ENCODE assay signal across 14 mouse cellular contexts in genomic region chr13:57142851-57143250, GRCm38 (mm10).
DNase-seq lines count a peak whose midpoint lies in the region; ATAC-seq lines count a peak whose summit lies in the region.
"Had no signal": no experiment of that assay in that cellular context is flagged by ENCODE, and none has a peak within 500 bp of the region (broad histone marks: within the 10 kb centered on the region; RNA-seq: fewer than 3 reads in every experiment).

No protein-coding gene starts in this region.

- no peak overlapping the region for H3K9ac ChIP-seq in hindbrain, embryonic 12.5 days
- H3K9ac ChIP-seq: embryonic facial prominence, embryonic 15.5 days; limb, embryonic 15.5 days had no signal

- no peaks in the 10 kb centered on the region for H3K27me3 ChIP-seq in hindbrain, embryonic 12.5 days
- H3K27me3 ChIP-seq: embryonic facial prominence, embryonic 15.5 days; limb, embryonic 15.5 days had no signal

- DNase-seq in adrenal gland, postnatal 10 days, result peak; percentile 31
- no peak for DNase-seq in adrenal gland, adult 8-10 months
- DNase-seq in lung, postnatal 10 days, result peak; percentile 27
- DNase-seq in lung, adult 18-20 months, result no peak
- peak; percentile 5 for DNase-seq in cerebellum, adult 11-12 months
- DNase-seq in retina, embryonic 14.5 days (ENCODE audit: low spot score), result peak; percentile 31
- DNase-seq in frontal cortex, postnatal 25 days (ENCODE audit: low spot score in 2 of 2), result no peak
- DNase-seq: heart, postnatal 14 days; kidney, adult 18-20 months; lung, postnatal 36 days had no signal

- H3K4me2 ChIP-seq in hindbrain, embryonic 12.5 days (replicated peaks), result no peak overlapping the region
- H3K4me2 ChIP-seq: embryonic facial prominence, embryonic 15.5 days; limb, embryonic 15.5 days had no signal

- H3K36me3 ChIP-seq in hindbrain, embryonic 12.5 days, result no peaks in the 10 kb centered on the region
- H3K36me3 ChIP-seq: embryonic facial prominence, embryonic 15.5 days; limb, embryonic 15.5 days had no signal

- H3K4me1 ChIP-seq in hindbrain, embryonic 12.5 days, result peaks cover 17% of the 10 kb centered on the region

- 69% methylated on average over 5 of the region's 5 CpGs for WGBS in hindbrain, embryonic 12.5 days

- no peaks in the 10 kb centered on the region for H3K9me3 ChIP-seq in hindbrain, embryonic 12.5 days (replicated peaks)
- H3K9me3 ChIP-seq: embryonic facial prominence, embryonic 15.5 days; limb, embryonic 15.5 days had no signal

- ATAC-seq in hindbrain, embryonic 12.5 days (ENCODE audit: low FRiP score), result no peak
- ATAC-seq: forebrain, embryonic 16.5 days had no signal

- H3K4me3 ChIP-seq in hindbrain, embryonic 12.5 days, result no peak overlapping the region
- H3K4me3 ChIP-seq: embryonic facial prominence, embryonic 15.5 days; limb, embryonic 15.5 days had no signal

- no peak overlapping the region for H3K27ac ChIP-seq in hindbrain, embryonic 12.5 days
- H3K27ac ChIP-seq: embryonic facial prominence, embryonic 15.5 days; limb, embryonic 15.5 days had no signal

Comparison
In these comparisons a context has a peak if more than half of its experiments do, and no peak if none do; other contexts are left out.
1. DNase-seq: peak in adrenal gland, postnatal 10 days (single experiment), lung, postnatal 10 days (single experiment), cerebellum, adult 11-12 months (single experiment) and retina, embryonic 14.5 days (single experiment); none in adrenal gland, adult 8-10 months (single experiment), lung, adult 18-20 months (0 of 2) and frontal cortex, postnatal 25 days (0 of 2).